Mouse (Mus musculus): ENCODE data around the gene Plin3. TPM values are rescaled to one million over a fixed set of nuclear protein-coding genes. Genes with fewer than 3 reads are reported as not detected.

Gene Plin3
- total RNA-seq, 2 experiments from 2014 or later: 96.0 to 97.9 TPM

DNA sequence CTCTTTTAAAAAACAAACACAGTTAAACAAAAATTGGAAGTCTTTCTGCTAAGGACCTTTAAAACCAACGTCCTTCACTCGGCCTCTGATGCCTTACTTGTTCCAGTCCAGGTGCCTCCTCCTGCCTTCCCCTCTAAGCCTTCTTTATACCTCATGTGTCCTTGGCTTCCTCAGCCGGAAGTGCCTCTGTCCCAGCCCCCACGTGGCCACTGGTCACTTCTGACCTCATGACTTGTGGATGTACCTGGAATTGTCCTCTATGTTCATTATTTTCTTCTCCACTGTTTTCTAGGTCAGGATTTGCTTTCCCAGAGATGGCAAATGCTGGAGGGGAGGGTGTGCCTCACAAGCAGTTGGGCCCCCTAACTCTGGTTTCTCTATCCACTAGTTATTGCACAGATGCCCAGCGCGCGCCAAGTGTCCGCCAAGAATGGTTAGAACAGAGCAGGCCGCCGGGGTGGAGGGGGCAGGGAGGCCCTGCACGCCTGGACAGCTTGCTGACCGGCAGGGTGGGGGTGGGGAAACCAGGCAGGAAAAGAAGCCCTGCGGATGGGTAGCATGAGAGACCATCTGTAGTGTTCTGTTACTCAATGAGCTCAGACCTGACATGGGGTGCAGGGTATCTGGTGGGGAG lies 9.8 kb upstream of the Plin3 start:
- peak; percentile 77 for DNase-seq

DNA sequence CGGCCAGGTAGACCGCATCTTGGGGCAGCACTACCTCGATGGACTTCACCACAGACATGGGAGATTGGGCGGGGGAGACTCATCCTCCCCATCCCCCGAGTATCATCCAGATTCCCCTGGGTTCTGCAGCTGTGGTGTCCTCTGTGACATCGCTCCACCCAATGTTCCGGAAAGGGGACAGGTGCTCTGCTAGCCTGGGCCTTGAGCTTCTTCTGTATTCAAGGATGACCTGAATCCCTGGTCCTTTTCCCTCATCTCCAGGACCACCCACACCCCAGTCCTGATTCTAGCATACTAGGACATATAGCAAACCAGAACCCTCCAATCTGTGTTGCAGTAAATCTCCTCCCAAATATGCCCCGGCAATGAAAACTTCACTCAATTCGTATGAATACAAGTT lies 7.5 kb upstream of the Plin3 start, which contains the start of gene Arrdc5:
Gene Arrdc5 (minus strand): TSS at position 101 of the 400 bp plus-strand sequence.
- no peak for DNase-seq

GRCm38 (mm10) chr17:56298238-56298637 lies 5.6 kb upstream of the Plin3 start:
- no peak for DNase-seq

DNA sequence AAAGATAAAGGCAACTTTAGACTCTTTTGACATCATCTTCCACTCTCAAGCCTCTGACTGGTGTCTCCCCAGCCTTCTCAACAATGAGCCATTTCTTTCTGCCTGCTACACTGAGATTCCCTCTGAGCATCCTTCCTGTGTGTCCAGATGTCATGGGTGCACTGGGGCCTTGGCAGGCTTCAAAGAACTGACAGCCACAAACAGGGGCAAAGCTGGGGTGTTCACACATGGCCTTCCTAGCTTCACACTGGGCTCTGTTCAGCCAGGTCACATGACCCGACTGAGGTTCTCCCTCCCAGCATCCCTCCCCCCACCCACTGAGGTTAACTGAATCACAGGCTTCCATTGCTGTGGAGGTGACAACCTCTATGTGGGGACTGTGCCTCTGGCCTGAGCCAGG lies 3.5 kb upstream of the Plin3 start:
- no peak for DNase-seq

- DNase-seq: no peak
Measured at GRCm38 (mm10) chr17:56294241-56294640, 1.6 kb upstream of the Plin3 start.

DNA sequence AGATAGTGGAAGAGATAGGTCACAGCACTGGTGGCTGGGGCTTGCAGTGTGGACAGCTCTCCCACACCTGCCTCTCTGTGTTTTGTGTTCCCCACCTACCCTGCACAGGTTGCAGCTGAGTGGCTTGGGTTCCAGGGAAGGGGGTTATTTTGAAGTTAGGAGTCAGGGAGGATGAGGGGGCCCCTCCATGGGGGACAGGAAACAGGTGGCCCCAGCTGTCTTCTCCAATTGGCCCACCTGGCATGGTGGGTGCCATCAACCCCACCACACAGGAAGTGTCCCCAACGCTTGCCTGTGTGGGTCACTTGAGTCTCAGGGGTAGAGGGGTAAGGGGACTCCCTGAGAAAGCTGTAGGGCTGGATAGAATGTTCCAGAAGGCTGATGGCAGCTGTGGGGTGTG lies 618 bp upstream of the Plin3 start:
- no peak for DNase-seq

GRCm38 (mm10) chr17:56291826-56292475 lies 722 bp downstream of the Plin3 start:
- no peak for DNase-seq

- peak; percentile 94 for DNase-seq
Measured at GRCm38 (mm10) chr17:56291171-56291511, 1.5 kb downstream of the Plin3 start.

DNA sequence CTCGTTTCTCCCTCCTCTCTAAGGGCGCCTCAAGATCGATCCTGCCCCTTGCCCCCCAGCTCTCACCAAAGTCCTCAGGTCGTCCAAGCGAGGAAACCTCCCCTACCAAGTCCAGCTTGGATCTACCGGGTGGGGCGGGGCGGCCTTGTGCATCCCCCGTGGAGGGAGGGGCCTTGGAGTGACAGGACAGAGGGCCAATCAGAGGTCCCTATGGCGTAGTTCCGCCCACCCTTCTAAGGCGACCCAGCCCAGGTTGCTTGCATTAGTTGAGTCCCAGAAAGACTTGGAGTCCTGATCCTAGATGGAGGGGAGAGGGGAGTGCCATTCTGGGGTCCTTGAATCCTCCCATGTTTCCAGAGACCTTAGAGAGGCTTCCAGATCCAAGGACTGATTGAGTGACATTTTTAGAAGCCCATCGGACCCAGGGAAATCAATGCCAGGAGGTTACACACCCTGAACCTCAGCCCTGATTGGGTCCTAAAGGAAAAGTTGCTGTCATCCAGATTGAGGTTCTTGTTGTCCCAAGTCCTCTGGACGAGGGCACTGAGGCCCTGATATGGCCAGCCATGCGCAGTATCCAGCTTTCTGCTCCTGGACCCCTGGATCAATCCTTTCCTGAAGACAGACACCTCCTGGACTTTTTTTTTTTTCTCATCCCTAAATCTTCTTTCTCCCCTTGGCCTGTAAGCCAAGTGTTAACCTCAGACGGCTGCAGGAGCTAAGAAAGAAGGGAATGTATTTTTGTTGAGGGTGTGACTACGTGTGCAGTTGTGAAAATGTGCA lies 2.1 kb downstream of the Plin3 start:
- DNase-seq: peak; percentile 100

DNA sequence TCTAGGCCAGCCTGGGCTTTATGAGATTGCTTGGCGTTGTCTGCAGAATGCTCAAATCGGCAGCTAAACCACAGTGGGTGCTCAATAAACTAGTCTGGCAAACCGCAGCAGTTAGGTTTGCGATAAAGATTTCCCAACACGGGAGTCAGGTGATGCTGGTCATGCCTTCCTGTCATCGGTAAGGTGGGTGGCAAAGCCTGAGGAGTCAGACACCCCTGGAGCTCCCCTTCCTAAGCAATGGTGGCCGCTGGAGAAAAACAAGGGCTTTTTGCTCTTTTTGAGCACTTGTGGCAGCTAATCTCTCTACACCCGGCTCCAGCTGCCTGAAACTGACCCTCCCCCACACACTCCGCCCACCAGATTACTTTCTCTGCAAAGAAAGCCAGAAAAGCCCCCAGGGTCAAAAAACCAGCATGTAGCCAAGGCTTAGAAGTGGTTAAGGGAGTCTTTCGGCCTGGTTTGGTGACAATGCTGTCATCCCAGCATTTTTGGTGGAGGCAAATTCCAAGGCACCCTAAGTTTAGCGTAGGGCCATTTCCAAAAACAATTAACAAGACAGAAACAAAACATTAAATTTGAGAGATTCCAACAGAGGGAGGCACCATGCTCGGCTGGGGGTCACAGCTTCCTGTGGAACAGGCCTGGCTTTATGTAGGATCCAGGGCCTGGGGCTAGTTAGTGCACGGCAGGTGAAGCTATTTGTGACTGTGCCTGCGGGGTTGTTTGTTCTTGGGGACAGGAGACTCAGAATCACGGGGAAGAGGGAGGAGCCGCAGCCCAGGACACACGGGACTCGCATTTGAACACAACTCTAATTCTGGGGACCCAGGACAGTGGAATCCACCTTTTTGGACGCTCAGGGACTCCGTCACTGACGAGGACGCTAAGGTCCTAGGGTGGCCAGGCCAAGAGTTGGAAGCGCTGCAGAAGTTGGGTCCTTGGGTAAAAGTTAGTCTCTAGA lies 3.0 kb downstream of the Plin3 start:
- peak; percentile 66 for DNase-seq

- DNase-seq: no peak
Measured at GRCm38 (mm10) chr17:56288866-56289265, 3.8 kb downstream of the Plin3 start.

DNA sequence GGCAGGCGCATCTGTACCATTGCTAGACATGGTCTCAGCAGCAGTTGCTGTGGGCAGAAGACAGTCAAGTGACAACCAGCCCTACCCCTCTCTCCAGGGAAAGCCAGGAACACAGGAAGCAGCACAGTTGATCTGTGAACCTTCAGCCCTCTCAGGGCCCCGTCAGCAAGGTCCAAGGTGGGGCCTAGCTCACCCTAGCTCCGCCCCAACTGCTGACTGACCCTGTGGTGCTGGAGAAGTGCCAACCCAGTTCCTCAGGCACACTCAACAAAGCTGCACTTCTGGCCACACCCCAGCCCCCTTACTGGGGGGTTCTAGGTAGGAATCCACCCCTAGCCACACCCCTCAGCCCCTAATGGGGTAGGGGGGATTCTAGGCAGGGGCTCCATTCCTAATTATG lies 4.8 kb downstream of the Plin3 start:
- DNase-seq: peak; percentile 79

DNA sequence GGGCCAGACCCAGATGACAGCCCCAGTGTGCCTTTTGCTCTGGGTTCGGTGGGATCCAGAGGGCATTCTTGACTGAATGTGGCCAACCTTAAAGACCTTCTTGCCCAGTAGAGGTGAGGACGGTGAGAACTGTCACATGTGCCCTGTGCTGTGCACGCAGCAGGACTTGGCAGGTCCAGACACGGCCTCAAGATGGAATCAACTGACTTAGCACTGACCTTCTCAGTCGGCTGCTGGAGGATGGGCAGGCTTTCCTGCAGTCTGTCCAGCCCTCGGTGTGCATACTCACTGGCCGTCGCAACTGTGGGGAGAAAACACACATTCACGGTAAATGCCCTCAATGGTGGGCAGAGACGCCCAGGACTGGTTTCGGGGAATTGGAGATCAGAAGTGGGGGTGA lies 6.7 kb downstream of the Plin3 start:
- no peak for DNase-seq

DNA sequence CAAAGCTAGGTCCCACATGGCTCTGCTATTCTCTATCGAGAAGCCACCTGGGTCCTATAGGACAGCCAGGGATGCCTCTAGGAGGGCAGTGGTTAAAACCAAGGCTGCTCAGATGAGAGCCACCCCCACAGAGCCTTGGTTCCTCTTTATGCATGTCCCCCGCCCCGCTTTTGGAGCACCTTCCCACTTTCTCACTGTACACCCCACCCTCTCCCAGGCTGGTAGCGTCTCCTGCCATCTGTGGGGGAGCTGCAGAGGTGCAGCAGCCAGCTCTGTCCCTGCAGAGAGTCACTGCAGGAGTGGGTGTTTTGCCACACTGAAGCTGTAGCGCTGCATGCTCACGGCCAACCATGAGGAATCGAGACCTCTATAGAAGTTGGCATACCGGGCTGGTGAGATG lies 9.4 kb downstream of the Plin3 start:
- DNase-seq: no peak

DNA sequence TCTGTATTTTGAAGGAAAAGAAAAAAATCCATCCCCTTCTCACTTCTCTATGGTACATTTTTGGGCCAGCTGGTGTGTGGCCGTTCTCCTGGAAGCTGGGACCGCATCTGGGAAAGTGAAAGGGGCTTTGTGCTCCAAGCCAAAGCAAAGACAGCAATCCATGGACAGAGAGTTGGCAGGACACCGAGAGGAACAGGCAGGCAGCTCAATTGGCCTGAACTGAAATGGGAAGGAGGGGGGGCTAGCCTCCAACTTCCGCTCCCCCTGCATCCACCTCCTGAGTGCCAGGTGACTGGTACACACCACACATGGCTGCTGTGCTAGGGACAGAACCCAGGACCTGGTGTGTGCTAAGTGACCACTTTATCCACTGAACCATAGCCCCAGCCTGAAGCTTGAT lies 9.9 kb downstream of the Plin3 start:
- no peak for DNase-seq

GRCm38 (mm10) chr17:56281193-56281592 lies 11.5 kb downstream of the Plin3 start:
- no peak for DNase-seq

- DNase-seq: peak; percentile 79
Measured at GRCm38 (mm10) chr17:56279481-56280155, 13.1 kb downstream of the Plin3 start.

DNA sequence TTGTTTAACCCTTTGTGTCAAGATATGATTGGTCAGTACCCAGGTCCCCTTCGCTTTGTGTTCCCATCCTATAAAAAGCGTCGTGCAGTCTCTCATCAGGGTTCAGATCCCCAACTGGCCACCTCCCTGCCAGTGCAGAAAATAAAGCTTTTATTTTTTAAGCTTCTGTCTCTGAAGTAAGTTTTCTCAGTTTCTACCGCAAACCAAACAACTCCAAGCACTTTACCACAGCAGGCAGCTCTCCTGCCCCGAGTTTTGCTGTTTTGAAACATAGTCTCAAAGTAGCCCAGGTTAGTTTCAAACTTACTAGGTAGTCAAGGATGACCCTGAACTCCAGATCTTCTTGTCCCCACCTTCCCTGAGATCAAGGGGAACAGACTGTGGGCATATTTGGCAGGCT lies 14.3 kb downstream of the Plin3 start:
- no peak for DNase-seq

GRCm38 (mm10) chr17:56277567-56277893 lies 15.1 kb downstream of the Plin3 start:
- DNase-seq: no peak

DNA sequence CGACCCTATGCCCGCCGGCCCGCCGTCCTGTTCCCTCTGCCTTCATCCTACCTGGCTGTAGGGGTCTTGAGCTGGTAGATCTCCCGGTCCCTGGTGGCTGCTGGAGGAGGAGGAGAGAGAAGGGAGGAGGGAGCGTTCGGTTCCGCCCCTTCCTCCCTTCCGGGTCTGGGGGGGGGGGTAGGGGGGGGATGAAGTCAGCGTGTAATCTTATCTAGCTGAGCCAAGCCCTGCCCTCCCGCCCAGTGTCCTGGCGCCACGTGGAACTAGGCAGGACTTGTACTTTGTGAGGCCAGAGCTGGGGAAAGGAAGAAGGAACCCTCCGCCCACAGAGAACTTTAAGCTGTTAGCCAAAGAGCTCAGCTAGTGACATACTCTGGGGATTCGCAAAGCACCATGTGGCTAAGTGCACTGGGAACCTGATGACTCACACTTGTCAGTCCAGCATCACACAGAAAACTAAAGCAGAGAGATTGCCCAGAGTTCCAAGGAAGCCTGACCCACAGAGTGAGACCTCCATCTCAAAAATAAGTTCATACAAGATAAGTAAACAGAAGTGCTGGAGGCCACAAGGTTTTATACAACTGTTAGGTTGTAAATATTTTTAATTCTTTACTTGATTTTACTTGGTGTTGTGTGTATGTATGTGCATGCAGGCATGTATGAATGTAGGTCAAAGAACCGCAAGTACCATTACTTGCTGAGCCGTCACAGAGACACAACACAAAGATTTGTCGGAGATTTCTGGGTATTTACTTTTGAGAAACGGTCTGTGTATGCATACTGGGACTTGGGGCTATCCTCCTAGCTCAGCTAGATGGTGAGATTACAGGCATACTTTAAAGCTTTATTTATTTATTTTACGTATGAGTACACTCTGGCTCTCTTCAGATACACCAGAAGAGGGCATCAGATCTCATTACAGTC lies 15.8 kb downstream of the Plin3 start, which contains the start of gene Ticam1:
Gene Ticam1 (minus strand): TSS at position 144 of the 924 bp plus-strand sequence.
- peak; percentile 94 for DNase-seq

Data from adrenal gland, postnatal 10 days (tissue).